Mouse (Mus musculus): ENCODE results near the gene Ppib. TPM values are rescaled to one million over a fixed set of nuclear protein-coding genes. Genes with fewer than 3 reads are reported as not detected.

The Ppib gene
- polyA plus RNA-seq, 1 experiment from 2014 or later, result 843 TPM

DNA sequence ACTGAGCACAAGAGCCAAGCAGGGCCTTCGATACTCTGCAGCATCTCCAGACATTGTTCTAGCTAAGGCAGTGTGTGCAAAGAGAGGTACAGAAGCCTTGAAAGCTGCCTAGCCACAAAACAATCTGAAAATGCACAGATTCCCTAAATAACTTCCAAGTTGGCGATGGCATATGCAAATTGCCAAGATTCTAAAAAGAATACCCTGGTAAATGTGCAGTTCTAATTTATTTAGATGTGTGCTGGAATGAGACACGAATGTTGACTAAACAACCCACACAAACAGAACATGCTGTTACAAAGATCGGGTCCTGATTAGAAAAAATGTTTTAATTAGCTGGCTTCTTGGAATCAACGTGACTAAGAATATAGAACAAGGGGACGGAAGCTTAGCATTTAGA lies 42.6 kb downstream of the Ppib start:
- Histone ChIP-seq H3K36me3 (ENCODE audit: control insufficient read depth, insufficient read depth, low read length) (0 out of 2 replicates have a peak, but pooled peaks cover 12% of the 10 kb centered on the region), H3K4me2 (replicated peaks; ENCODE audit: low read depth) (no peak overlapping the region), H3K4me3 (ENCODE audit: low read depth, low read length) (no peak overlapping the region), H3K9ac (ENCODE audit: low read length) (no peak overlapping the region), H3K27ac (replicated peaks) (no peak overlapping the region), H3K9me3 (ENCODE audit: control insufficient read depth, low read length) (no peaks in the 10 kb centered on the region), H3K4me1 (replicated peaks; ENCODE audit: control insufficient read depth, insufficient read depth) (no peaks in the 10 kb centered on the region), H3K27me3 (ENCODE audit: control insufficient read depth, insufficient read depth, low read length) (no peaks in the 10 kb centered on the region)
- ATAC-seq (ENCODE audit: low FRiP score, low TSS enrichment), result no peak
- no peak for DNase-seq (ENCODE audit: low spot score)
- no peak for TF ChIP-seq CTCF (IDR thresholded peaks at IDR 0.05; ENCODE audit: low read depth)
- WGBS, result 88% methylated on average over 6 of the region's 6 CpGs

DNA sequence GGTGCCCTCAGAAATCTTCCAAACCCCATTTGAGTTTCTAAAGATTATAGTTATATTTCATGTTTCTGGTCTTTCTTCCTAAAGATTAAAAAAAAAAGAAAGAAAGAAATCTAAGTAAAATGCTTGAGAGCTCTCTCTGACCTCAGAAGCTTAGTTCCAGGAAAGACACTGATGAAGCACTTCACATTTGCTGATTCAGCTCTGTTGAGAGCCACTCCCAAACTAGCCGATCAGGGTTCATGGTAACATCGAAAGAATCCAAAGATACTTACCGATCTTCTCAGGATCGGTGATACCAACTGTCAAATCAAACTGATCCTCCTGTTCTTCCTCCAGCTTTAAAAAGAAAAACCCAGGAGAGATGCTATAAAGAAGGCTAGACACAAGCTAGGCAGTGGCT lies 44.6 kb downstream of the Ppib start:
- H3K27ac ChIP-seq (replicated peaks), result no peak overlapping the region
- no peaks in the 10 kb centered on the region for H3K9me3 ChIP-seq (ENCODE audit: control insufficient read depth, low read length)
- no peaks in the 10 kb centered on the region for H3K4me1 ChIP-seq (replicated peaks; ENCODE audit: control insufficient read depth, insufficient read depth)
- peaks cover 12% of the 10 kb centered on the region; the same call in 1 of the 2 replicates for H3K36me3 ChIP-seq (ENCODE audit: control insufficient read depth, insufficient read depth, low read length)
- TF ChIP-seq EP300 (optimal IDR thresholded peaks at IDR 0.05) (no peak), CTCF (IDR thresholded peaks at IDR 0.05; ENCODE audit: low read depth) (no peak)
- 83% methylated on average over 4 of the region's 4 CpGs for WGBS
- ATAC-seq (ENCODE audit: low FRiP score, low TSS enrichment) (no peak), DNase-seq (ENCODE audit: low spot score) (no peak)
- no peaks in the 10 kb centered on the region for H3K27me3 ChIP-seq (ENCODE audit: control insufficient read depth, insufficient read depth, low read length)
- H3K4me2 ChIP-seq (replicated peaks; ENCODE audit: low read depth), result no peak overlapping the region
- H3K9ac ChIP-seq (ENCODE audit: low read length), result no peak overlapping the region
- H3K4me3 ChIP-seq (ENCODE audit: low read depth, low read length), result no peak overlapping the region

DNA sequence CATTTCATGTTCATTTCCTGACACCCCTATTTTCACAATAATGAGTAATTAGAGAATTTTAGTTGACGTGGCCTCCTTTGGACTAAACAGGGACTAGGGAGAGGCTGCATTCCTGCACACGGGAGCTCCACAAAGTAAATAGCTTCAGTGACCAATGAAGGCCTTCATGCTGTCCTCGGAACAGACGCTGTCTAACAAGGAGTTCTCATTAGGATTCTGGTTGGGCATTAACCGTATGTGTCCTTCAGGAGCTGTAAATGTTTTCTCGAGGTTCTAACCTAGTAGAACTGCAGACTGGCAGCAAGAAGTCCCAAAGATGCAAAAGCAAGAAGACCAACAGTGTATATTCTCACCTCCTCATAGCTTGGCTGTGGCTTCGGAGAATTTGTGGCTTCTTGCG lies 45.1 kb downstream of the Ppib start:
- H3K9ac ChIP-seq (ENCODE audit: low read length), result no peak overlapping the region
- TF ChIP-seq CTCF (IDR thresholded peaks at IDR 0.05; ENCODE audit: low read depth) (no peak), EP300 (optimal IDR thresholded peaks at IDR 0.05) (no peak)
- H3K36me3 ChIP-seq (ENCODE audit: control insufficient read depth, insufficient read depth, low read length), result peaks cover 9% of the 10 kb centered on the region; the same call in 1 of the 2 replicates
- DNase-seq (ENCODE audit: low spot score) (no peak), ATAC-seq (ENCODE audit: low FRiP score, low TSS enrichment) (no peak)
- H3K4me1 ChIP-seq (replicated peaks; ENCODE audit: control insufficient read depth, insufficient read depth), result no peaks in the 10 kb centered on the region
- H3K4me2 ChIP-seq (replicated peaks; ENCODE audit: low read depth), result no peak overlapping the region
- H3K27ac ChIP-seq (replicated peaks), result no peak overlapping the region
- H3K4me3 ChIP-seq (ENCODE audit: low read depth, low read length), result no peak overlapping the region
- 72% methylated on average over 8 of the region's 8 CpGs for WGBS
- H3K9me3 ChIP-seq (ENCODE audit: control insufficient read depth, low read length), result no peaks in the 10 kb centered on the region
- H3K27me3 ChIP-seq (ENCODE audit: control insufficient read depth, insufficient read depth, low read length), result no peaks in the 10 kb centered on the region

DNA sequence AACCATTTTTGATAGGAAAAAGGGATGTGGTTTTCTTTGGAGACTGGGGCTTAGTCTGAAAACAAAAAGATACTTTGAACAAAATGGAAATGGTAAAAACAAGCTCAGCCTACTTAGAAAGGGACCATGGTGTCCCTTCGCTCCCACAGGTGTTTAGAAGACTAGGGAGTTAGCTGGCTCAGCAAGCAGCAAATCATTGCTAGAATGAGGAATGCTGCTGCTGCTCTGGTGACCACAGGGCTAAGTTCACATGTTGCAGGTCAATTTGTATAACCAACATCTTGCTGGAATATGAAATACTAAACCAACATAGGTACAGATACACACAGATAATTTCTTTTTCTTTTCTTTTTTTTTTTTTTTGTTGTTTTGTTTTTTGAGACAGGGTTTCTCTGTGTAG lies 49.6 kb downstream of the Ppib start:
- H3K9me3 ChIP-seq (ENCODE audit: control insufficient read depth, low read length), result no peaks in the 10 kb centered on the region
- no peak overlapping the region for H3K4me3 ChIP-seq (ENCODE audit: low read depth, low read length)
- no peak overlapping the region for H3K9ac ChIP-seq (ENCODE audit: low read length)
- peaks cover 9% of the 10 kb centered on the region; the same call in 1 of the 2 replicates for H3K36me3 ChIP-seq (ENCODE audit: control insufficient read depth, insufficient read depth, low read length)
- no peak overlapping the region for H3K4me2 ChIP-seq (replicated peaks; ENCODE audit: low read depth)
- H3K27ac ChIP-seq (replicated peaks), result no peak overlapping the region
- no peaks in the 10 kb centered on the region for H3K27me3 ChIP-seq (ENCODE audit: control insufficient read depth, insufficient read depth, low read length)
- no peaks in the 10 kb centered on the region for H3K4me1 ChIP-seq (replicated peaks; ENCODE audit: control insufficient read depth, insufficient read depth)
- DNase-seq (ENCODE audit: low spot score) (no peak), ATAC-seq (ENCODE audit: low FRiP score, low TSS enrichment) (no peak)
- WGBS, result 95% methylated on average over 1 of the region's 1 CpGs
- no peak for TF ChIP-seq CTCF (IDR thresholded peaks at IDR 0.05; ENCODE audit: low read depth)
- TF ChIP-seq EP300 (optimal IDR thresholded peaks at IDR 0.05), result no peak

DNA sequence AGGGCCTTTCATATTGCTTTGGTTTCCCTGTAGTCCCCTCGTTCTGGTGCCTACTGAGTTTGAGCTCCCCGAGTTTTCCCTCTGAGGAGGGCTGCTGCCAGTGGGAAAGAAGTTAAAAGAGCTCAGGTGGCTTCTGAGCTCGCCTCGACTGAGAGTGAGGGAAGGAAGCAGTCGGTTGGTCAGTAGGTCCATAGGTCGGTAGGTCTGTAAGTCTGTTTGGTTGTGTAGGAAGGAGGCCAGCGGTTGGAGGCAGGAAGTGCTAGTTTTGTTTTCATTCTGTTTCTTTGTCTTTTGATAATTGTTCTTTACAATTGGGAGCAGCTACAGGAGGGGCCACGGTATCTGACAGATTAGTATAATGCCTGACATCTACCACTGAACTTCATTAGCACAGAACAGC lies 50.1 kb downstream of the Ppib start:
- Histone ChIP-seq H3K4me3 (ENCODE audit: low read depth, low read length) (no peak overlapping the region), H3K4me2 (replicated peaks; ENCODE audit: low read depth) (no peak overlapping the region), H3K36me3 (ENCODE audit: control insufficient read depth, insufficient read depth, low read length) (peaks cover 6% of the 10 kb centered on the region; the same call in 1 of the 2 replicates), H3K9ac (ENCODE audit: low read length) (no peak overlapping the region), H3K27me3 (ENCODE audit: control insufficient read depth, insufficient read depth, low read length) (no peaks in the 10 kb centered on the region), H3K4me1 (replicated peaks; ENCODE audit: control insufficient read depth, insufficient read depth) (no peaks in the 10 kb centered on the region), H3K9me3 (ENCODE audit: control insufficient read depth, low read length) (no peaks in the 10 kb centered on the region), H3K27ac (replicated peaks) (peak overlapping the region; percentile 49; the same call in 1 of the 2 replicates)
- 55% methylated on average over 8 of the region's 8 CpGs for WGBS
- DNase-seq (ENCODE audit: low spot score) (peak; percentile 39), ATAC-seq (ENCODE audit: low FRiP score, low TSS enrichment) (peak; percentile 70)
- TF ChIP-seq CTCF (IDR thresholded peaks at IDR 0.05; ENCODE audit: low read depth) (no peak), EP300 (optimal IDR thresholded peaks at IDR 0.05) (no peak)

DNA sequence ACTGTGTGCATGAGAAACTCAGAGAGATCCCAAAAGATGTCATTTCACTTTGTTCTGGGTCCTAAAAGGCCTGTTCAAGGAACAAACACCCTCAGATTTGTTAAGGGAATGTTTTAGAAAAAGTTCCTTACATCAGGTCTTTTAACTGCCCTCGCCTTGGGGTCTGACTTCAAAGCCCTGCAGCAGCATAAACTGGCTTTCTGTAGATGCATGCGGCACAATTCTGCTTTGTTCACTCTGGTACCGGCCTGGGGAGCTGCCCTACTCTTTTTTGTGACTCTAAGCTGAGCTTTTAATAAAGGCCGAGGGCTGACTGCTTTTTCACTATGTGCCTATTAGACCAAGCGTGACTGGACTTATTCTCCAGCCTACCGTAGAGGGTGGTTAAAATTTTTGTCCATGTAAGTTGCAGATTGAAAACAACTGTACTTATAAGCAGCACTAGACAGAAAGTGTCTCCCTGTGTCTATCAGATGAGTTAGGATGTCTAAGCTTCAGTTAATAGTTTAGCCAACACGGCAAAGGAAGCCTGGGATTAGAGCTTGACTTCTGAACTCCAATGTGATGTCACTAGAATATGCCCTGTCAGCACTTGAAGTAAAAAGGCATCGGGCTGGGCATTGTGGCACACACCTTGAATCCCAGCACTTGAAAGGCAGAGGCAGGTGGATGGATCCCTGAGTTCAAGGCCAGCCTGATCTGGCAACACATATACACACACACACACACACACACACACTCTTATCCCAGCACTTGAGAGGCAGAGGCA lies 50.8 kb downstream of the Ppib start:
- no peaks in the 10 kb centered on the region for H3K27me3 ChIP-seq (ENCODE audit: control insufficient read depth, insufficient read depth, low read length)
- H3K36me3 ChIP-seq (ENCODE audit: control insufficient read depth, insufficient read depth, low read length), result peaks cover 3% of the 10 kb centered on the region; the same call in 1 of the 2 replicates
- H3K9me3 ChIP-seq (ENCODE audit: control insufficient read depth, low read length), result no peaks in the 10 kb centered on the region
- no peak overlapping the region for H3K9ac ChIP-seq (ENCODE audit: low read length)
- 81% methylated on average over 8 of the region's 8 CpGs for WGBS
- no peaks in the 10 kb centered on the region for H3K4me1 ChIP-seq (replicated peaks; ENCODE audit: control insufficient read depth, insufficient read depth)
- H3K4me3 ChIP-seq (ENCODE audit: low read depth, low read length), result no peak overlapping the region
- DNase-seq (ENCODE audit: low spot score) (no peak), ATAC-seq (ENCODE audit: low FRiP score, low TSS enrichment) (no peak)
- TF ChIP-seq EP300 (optimal IDR thresholded peaks at IDR 0.05) (no peak), CTCF (IDR thresholded peaks at IDR 0.05; ENCODE audit: low read depth) (no peak)
- H3K27ac ChIP-seq (replicated peaks), result peak overlapping the region; percentile 49
- no peak overlapping the region for H3K4me2 ChIP-seq (replicated peaks; ENCODE audit: low read depth)

Data from stomach, postnatal 0 days (tissue).